Mouse (Mus musculus): ENCODE measurements around the gene Grk3. TPM values are rescaled to one million over a fixed set of nuclear protein-coding genes. Genes with fewer than 3 reads are reported as not detected.

The Grk3 gene
- 14.1 and 16.1 TPM in 2 replicates for polyA plus RNA-seq (2016; fragmentation: Nextera tagmentation; extraction: Ambion mirVana)

GRCm38 (mm10) chr5:113015236-113016061 is at the start of gene Grk3:
Grk3 (minus strand) TSS chr5:113015791.
- H3K9me3 ChIP-seq (replicated peaks), result no peaks in the 10 kb centered on the region
- 3% methylated on average over 47 of the region's 52 CpGs for WGBS
- H3K9ac ChIP-seq, result peak within 1 kb of the TSS; percentile 86
- H3K27me3 ChIP-seq (replicated peaks), result no peaks in the 10 kb centered on the region
- peak within 1 kb of the TSS; percentile 78 for H3K4me3 ChIP-seq
- 0 out of 2 replicates have a peak, but pooled peaks cover 4% of the 10 kb centered on the region for H3K36me3 ChIP-seq
- H3K4me2 ChIP-seq, result peak within 1 kb of the TSS; percentile 79
- peaks cover 40% of the 10 kb centered on the region for H3K4me1 ChIP-seq (replicated peaks)
- peak within 1 kb of the TSS; percentile 76 for H3K27ac ChIP-seq (ENCODE audit: poor library complexity, severe bottlenecking)
- ATAC-seq (ENCODE audit: insufficient number of reproducible peaks, low FRiP score), result peak; percentile 84

GRCm38 (mm10) chr5:113054308-113054707 is 38.7 kb upstream of the Grk3 start:
- H3K27me3 ChIP-seq (replicated peaks), result peaks cover 38% of the 10 kb centered on the region
- 0 out of 2 replicates have a peak, but pooled peaks have one; percentile 30 for ATAC-seq (ENCODE audit: insufficient number of reproducible peaks, low FRiP score)

DNA sequence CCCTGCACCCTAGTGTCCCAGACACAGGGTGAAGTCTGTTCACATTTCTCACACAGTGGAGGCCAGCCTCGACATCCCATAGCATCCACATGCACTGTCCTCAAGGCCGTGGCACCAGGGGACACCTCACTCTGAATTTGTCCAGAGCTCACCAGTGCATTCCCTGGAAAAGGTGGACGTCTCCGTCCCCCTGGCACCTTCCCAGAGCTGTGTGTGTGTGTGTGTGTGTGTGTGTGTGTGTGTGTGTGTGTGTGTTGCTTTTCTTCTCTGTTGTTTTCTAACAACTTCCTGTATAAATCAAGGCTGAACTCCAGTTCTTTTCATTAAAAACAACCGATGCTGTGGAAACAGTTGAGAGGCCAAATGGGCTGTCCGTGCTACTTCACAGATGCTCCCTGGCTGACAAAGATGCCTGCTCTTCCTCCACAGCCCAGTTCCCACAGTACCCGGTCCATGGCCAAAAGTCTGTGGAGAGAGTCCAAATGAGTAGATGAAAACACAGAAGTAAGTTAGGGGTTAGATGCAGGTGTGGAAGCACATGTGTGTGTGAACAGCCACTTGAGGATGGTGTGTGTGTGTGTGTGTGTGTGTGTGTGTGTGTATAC is 35.1 kb upstream of the Grk3 start:
- Histone ChIP-seq H3K27ac (ENCODE audit: poor library complexity, severe bottlenecking) (no peak overlapping the region), H3K27me3 (replicated peaks) (peaks cover 13% of the 10 kb centered on the region), H3K4me1 (replicated peaks) (no peaks in the 10 kb centered on the region), H3K4me2 (no peak overlapping the region), H3K9ac (no peak overlapping the region), H3K36me3 (no peaks in the 10 kb centered on the region), H3K4me3 (no peak overlapping the region), H3K9me3 (replicated peaks) (peaks cover 7% of the 10 kb centered on the region; the same call in 1 of the 2 replicates)
- 66% methylated on average over 7 of the region's 7 CpGs for WGBS
- ATAC-seq (ENCODE audit: insufficient number of reproducible peaks, low FRiP score), result no peak

More at GRCm38 (mm10) chr5:113054308-113054707, 38.7 kb upstream of the Grk3 start:
- no peak overlapping the region for H3K9ac ChIP-seq
- H3K4me2 ChIP-seq, result no peak overlapping the region
- WGBS, result 7% methylated on average over 16 of the region's 16 CpGs
- H3K9me3 ChIP-seq (replicated peaks), result peaks cover 7% of the 10 kb centered on the region; the same call in 1 of the 2 replicates
- no peak overlapping the region for H3K4me3 ChIP-seq
- no peaks in the 10 kb centered on the region for H3K4me1 ChIP-seq (replicated peaks)
- no peak overlapping the region for H3K27ac ChIP-seq (ENCODE audit: poor library complexity, severe bottlenecking)
- H3K36me3 ChIP-seq, result no peaks in the 10 kb centered on the region

DNA sequence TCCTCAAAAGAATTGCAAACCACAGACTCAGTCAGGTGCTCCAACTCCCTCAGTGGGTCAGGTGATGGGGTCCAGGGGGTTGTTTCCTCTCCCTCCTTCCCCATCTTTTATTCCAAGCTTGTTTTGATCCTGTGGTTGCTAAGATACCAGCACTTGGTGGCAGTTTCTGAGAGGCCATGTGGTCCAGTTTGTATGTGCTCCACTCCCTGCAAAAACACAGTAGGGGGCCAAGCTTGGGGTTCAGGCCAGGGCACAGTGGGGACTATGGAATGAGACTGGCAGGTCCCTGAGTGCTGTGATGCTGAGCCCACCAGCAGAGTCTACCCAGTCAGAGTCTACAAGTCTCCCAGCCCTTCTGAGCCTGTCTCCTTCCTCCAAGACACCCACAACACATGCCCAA is 34.3 kb upstream of the Grk3 start:
- no peak for ATAC-seq (ENCODE audit: insufficient number of reproducible peaks, low FRiP score)
- no peaks in the 10 kb centered on the region for H3K36me3 ChIP-seq
- H3K4me3 ChIP-seq, result no peak overlapping the region
- H3K4me1 ChIP-seq (replicated peaks), result no peaks in the 10 kb centered on the region
- no peak overlapping the region for H3K27ac ChIP-seq (ENCODE audit: poor library complexity, severe bottlenecking)
- H3K27me3 ChIP-seq (replicated peaks), result peaks cover 6% of the 10 kb centered on the region
- peaks cover 7% of the 10 kb centered on the region; the same call in 1 of the 2 replicates for H3K9me3 ChIP-seq (replicated peaks)
- H3K9ac ChIP-seq, result no peak overlapping the region
- H3K4me2 ChIP-seq, result no peak overlapping the region

GRCm38 (mm10) chr5:113045511-113046273 is 30.1 kb upstream of the Grk3 start:
- no peaks in the 10 kb centered on the region for H3K36me3 ChIP-seq
- H3K4me3 ChIP-seq, result no peak overlapping the region
- H3K9me3 ChIP-seq (replicated peaks), result no peaks in the 10 kb centered on the region
- ATAC-seq (ENCODE audit: insufficient number of reproducible peaks, low FRiP score), result no peak
- no peak overlapping the region for H3K4me2 ChIP-seq
- H3K9ac ChIP-seq, result no peak overlapping the region
- H3K4me1 ChIP-seq (replicated peaks), result peaks cover 23% of the 10 kb centered on the region
- H3K27me3 ChIP-seq (replicated peaks), result no peaks in the 10 kb centered on the region
- 87% methylated on average over 10 of the region's 10 CpGs for WGBS
- no peak overlapping the region for H3K27ac ChIP-seq (ENCODE audit: poor library complexity, severe bottlenecking)

DNA sequence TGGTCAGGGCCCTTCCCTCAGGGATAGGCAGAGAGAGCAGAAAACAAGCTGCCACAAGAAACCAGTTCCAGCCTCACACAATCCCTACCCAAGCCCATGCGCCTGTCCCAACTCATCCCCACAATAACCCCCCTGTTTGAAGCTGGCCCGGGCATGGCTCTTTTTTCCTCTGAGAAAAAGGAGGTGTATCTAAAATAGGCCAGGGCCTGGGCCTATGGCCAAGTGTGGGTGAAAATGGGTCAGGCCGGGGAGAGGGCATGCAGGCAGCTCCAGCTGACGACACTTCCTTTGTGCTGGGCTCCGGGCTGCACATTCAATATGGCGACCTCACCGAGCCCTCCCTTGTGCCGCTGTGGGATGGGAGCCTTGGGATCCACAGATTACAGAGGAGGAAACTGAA is 27.9 kb upstream of the Grk3 start:
- 76% methylated on average over 8 of the region's 8 CpGs for WGBS
- Histone ChIP-seq H3K9ac (no peak overlapping the region), H3K9me3 (replicated peaks) (peaks cover 4% of the 10 kb centered on the region; the same call in 1 of the 2 replicates), H3K4me2 (no peak overlapping the region), H3K36me3 (no peaks in the 10 kb centered on the region), H3K27me3 (replicated peaks) (no peaks in the 10 kb centered on the region), H3K4me3 (no peak overlapping the region), H3K27ac (ENCODE audit: poor library complexity, severe bottlenecking) (no peak overlapping the region), H3K4me1 (replicated peaks) (peaks cover 28% of the 10 kb centered on the region)
- ATAC-seq (ENCODE audit: insufficient number of reproducible peaks, low FRiP score), result no peak

DNA sequence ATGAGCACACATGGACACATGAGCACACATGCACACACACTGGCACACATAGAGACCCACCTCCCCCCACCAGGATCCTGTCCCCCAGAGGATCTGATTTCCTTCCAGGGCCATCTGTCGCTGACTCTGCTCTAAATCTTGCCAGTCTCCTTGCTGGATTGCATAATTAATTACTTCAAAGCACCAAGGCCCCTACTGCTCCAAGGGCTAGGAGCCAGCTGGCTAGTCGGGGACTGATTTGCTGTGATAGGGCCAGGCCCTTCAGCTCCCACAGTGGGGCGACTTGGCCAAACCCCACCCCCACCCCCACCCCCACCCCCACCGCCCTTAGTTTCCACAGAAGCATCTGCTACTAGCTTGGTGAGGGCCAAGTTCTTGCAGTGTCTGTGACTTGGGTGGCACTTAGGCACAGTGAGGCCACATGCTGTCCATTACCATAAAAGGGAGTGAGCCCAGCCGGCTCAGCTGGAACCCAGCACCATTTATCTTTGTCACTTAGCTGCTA is 26.0 kb upstream of the Grk3 start:
- peaks cover 4% of the 10 kb centered on the region; the same call in 1 of the 2 replicates for H3K9me3 ChIP-seq (replicated peaks)
- no peak overlapping the region for H3K4me2 ChIP-seq
- H3K36me3 ChIP-seq, result no peaks in the 10 kb centered on the region
- H3K27ac ChIP-seq (ENCODE audit: poor library complexity, severe bottlenecking), result peak overlapping the region; percentile 46; the same call in 1 of the 2 replicates
- no peaks in the 10 kb centered on the region for H3K27me3 ChIP-seq (replicated peaks)
- peak; percentile 12; the same call in 1 of the 2 replicates for ATAC-seq (ENCODE audit: insufficient number of reproducible peaks, low FRiP score)
- H3K4me3 ChIP-seq, result no peak overlapping the region
- peaks cover 28% of the 10 kb centered on the region for H3K4me1 ChIP-seq (replicated peaks)
- H3K9ac ChIP-seq, result no peak overlapping the region
- 8% methylated on average over 5 of the region's 5 CpGs for WGBS

DNA sequence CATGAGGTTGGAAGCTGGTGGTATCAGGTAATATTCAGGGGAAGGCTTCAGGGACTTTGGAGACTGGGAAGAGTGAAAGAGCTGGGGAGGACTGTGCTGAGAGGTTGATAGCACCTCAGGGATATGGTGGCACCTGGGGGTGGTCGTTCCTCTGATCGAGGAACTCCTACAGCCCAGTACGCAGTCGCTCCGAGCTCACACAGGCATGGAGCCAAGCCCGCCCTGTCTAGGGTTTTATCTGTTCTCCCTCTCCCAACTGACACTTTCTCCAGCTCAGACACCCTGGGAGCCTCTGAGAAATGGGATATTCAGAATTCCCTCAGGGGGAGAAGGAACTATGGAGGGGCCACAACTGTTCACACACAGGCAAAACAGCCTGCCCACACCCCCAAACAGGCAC is 25.2 kb upstream of the Grk3 start:
- no peak overlapping the region for H3K4me2 ChIP-seq
- H3K9ac ChIP-seq, result no peak overlapping the region
- peak overlapping the region; percentile 46 for H3K27ac ChIP-seq (ENCODE audit: poor library complexity, severe bottlenecking)
- ATAC-seq (ENCODE audit: insufficient number of reproducible peaks, low FRiP score), result no peak
- H3K36me3 ChIP-seq, result no peaks in the 10 kb centered on the region
- peaks cover 4% of the 10 kb centered on the region; the same call in 1 of the 2 replicates for H3K9me3 ChIP-seq (replicated peaks)
- no peak overlapping the region for H3K4me3 ChIP-seq
- H3K27me3 ChIP-seq (replicated peaks), result no peaks in the 10 kb centered on the region
- H3K4me1 ChIP-seq (replicated peaks), result peaks cover 33% of the 10 kb centered on the region
- WGBS, result 13% methylated on average over 6 of the region's 6 CpGs

DNA sequence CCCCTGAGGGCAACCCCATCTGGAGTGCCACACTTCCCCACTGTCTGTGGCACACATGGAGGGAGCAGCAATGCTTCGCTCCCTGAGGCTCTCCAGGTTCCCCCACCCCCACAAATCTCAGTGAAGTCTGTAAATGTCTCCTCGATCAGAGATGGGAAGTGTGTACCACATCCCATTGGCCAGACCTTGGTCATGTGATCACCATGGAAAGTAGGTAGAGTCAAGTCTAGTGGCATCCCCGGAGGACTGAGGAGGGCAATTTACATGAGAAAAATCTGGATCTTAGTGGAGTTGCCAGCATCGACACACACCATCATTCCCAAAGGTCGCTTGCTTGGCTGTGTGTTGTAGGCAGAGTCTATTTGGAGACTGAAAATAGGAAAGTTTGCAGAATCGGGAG is 23.0 kb upstream of the Grk3 start:
- Histone ChIP-seq H3K4me1 (replicated peaks) (peaks cover 47% of the 10 kb centered on the region), H3K4me3 (no peak overlapping the region), H3K27ac (ENCODE audit: poor library complexity, severe bottlenecking) (no peak overlapping the region), H3K4me2 (no peak overlapping the region), H3K36me3 (no peaks in the 10 kb centered on the region), H3K9ac (no peak overlapping the region), H3K27me3 (replicated peaks) (no peaks in the 10 kb centered on the region), H3K9me3 (replicated peaks) (peaks cover 4% of the 10 kb centered on the region; the same call in 1 of the 2 replicates)
- ATAC-seq (ENCODE audit: insufficient number of reproducible peaks, low FRiP score), result no peak
- WGBS, result 83% methylated on average over 6 of the region's 6 CpGs

DNA sequence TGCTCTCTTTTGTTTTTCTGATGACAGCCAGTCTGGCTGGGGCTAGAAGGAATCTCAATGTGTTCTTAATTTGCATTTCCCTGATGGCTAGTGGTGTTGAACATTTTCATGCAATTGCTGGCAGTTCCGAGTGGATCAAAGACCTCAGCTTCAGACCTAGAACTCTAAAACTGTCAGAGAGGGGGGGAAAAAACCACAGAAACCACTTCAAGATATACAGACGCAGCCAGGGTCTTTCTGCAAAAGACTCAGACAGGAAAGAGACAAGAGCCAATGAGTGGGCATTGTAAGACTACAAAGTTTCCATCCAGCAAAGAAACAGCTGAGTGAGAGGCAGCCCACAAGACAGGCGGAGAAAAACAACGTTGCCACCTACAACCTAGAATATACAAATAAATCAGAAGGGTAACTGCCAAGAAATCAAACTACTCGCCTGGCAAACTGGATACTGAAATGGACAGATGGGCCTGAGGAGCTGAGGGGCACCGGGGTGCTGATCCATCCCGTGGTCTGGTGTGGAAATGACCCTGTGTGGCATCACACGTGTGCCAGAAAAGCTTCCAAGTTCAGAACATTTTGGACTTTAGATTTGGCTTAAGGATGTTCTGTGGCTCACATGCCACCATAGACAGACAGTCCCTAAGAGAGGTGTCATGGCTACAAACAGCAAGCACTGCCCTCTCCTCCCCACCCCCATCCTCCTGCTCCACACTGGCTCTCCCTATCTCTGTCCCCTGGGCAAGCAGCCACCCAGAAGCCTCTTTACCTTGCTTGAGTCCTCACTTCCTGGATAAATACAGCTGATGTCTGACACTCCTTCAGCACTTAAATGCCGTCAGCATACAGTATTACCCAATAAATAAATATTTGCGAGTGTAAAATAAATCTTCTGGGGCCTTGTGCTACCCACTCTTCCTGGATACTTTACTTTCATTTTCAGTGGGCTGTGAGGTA is 19.8 kb upstream of the Grk3 start:
- H3K36me3 ChIP-seq, result no peaks in the 10 kb centered on the region
- no peak overlapping the region for H3K4me3 ChIP-seq
- peaks cover 22% of the 10 kb centered on the region for H3K4me1 ChIP-seq (replicated peaks)
- 0 out of 2 replicates have a peak, but pooled peaks cover 4% of the 10 kb centered on the region for H3K27me3 ChIP-seq (replicated peaks)
- H3K9me3 ChIP-seq (replicated peaks), result peaks cover 4% of the 10 kb centered on the region; the same call in 1 of the 2 replicates
- 0 out of 2 replicates have a peak overlapping the region, but pooled peaks have one; percentile 9 for H3K27ac ChIP-seq (ENCODE audit: poor library complexity, severe bottlenecking)
- H3K9ac ChIP-seq, result no peak overlapping the region
- ATAC-seq (ENCODE audit: insufficient number of reproducible peaks, low FRiP score), result no peak
- 59% methylated on average over 10 of the region's 10 CpGs for WGBS
- no peak overlapping the region for H3K4me2 ChIP-seq

Data from heart, embryonic 12.5 days (tissue).